Mouse (Mus musculus) CH12.LX (cell line): ENCODE measurements around the gene Nwd1. TPM values are rescaled to one million over a fixed set of nuclear protein-coding genes. Genes with fewer than 3 reads are reported as not detected.

ENCODE experiments used
- DNase-seq: peaks from one replicate; pipeline ENCODE4 v3.0.0-alpha.2; 2013; ENCODE audit errors: extremely low read depth
- H3K27ac ChIP-seq: 2 replicates; pipeline ENCODE4 v1.5.1; 2012; ENCODE audit warnings: low read depth, mild to moderate bottlenecking, control low read depth, moderate library complexity; ENCODE audit not compliant: insufficient read depth
- H3K27me3 ChIP-seq: replicated peaks from 2 replicates; pipeline ENCODE3; 2012; ENCODE audit warnings: inconsistent platforms
- H3K36me3 ChIP-seq, 2 experiments: replicated peaks in 1 of 2; 2 replicates each; pipeline versions ENCODE3 to v1.6.1; 2012; ENCODE audit warnings: inconsistent platforms in 1 of 2, low read length in 1 of 2, mild to moderate bottlenecking in 1 of 2, mixed read lengths in 1 of 2, moderate library complexity in 1 of 2; ENCODE audit not compliant: control insufficient read depth in 1 of 2, insufficient read depth in 1 of 2
- H3K4me1 ChIP-seq, 2 experiments: 2 replicates each; pipeline ENCODE4 v1.6.1; 2012; ENCODE audit warnings: inconsistent platforms in 1 of 2, moderate library complexity in 1 of 2; ENCODE audit not compliant: insufficient read depth in 2 of 2, control insufficient read depth in 1 of 2
- H3K4me2 ChIP-seq: 2 replicates; pipeline ENCODE4 v1.6.1; 2012; ENCODE audit warnings: low read depth, mild to moderate bottlenecking, control low read depth; ENCODE audit not compliant: poor library complexity, insufficient read depth, severe bottlenecking
- H3K4me3 ChIP-seq, 3 experiments: fragments of 150-350 bp in 1 of 3; sonication (generic) in 1 of 3; replicated peaks in 1 of 3; 2 replicates each; pipeline versions ENCODE3 to v1.5.1; 2011 to 2012; ENCODE audit warnings: low read depth in 2 of 3, low read length in 2 of 3, mild to moderate bottlenecking in 2 of 3, moderate library complexity in 2 of 3, control low read depth in 1 of 3, improper control_type of control experiment in 1 of 3, inconsistent platforms in 1 of 3, mixed read lengths in 1 of 3; ENCODE audit not compliant: poor library complexity in 1 of 3
- H3K79me2 ChIP-seq: replicated peaks from 2 replicates; pipeline ENCODE4 v1.6.1; 2012; ENCODE audit warnings: mild to moderate bottlenecking, moderate library complexity; ENCODE audit not compliant: control insufficient read depth, poor library complexity, insufficient read depth, severe bottlenecking; ENCODE audit errors: extremely low read depth
- H3K9ac ChIP-seq: 2 replicates; pipeline ENCODE4 v1.6.1; 2012; ENCODE audit warnings: low read depth, mild to moderate bottlenecking, control low read depth, moderate library complexity; ENCODE audit not compliant: insufficient read depth
- H3K9me3 ChIP-seq: replicated peaks from 2 replicates; pipeline ENCODE3; 2012; ENCODE audit warnings: low read length, inconsistent platforms, mixed read lengths
- BHLHE40 ChIP-seq: IDR thresholded peaks from 2 replicates; pipeline ENCODE4 v1.6.1; 2011; ENCODE audit warnings: mild to moderate bottlenecking, low read depth, low read length, improper control_type of control experiment
- CHD1 ChIP-seq: IDR thresholded peaks from 2 replicates; pipeline ENCODE4 v1.6.1; 2012; ENCODE audit warnings: low read depth, low read length, improper control_type of control experiment, inconsistent platforms
- CHD2 ChIP-seq: IDR thresholded peaks from 2 replicates; pipeline ENCODE4 v1.6.1; 2011; ENCODE audit warnings: low read length, improper control_type of control experiment
- CTCF ChIP-seq, 2 experiments: IDR thresholded peaks in 1 of 2; conservative IDR thresholded peaks in 1 of 2; 2 replicates each; pipeline ENCODE4 v1.5.1; 2011 to 2012; ENCODE audit warnings: low read depth in 2 of 2, low read length in 2 of 2, improper control_type of control experiment in 1 of 2, inconsistent platforms in 1 of 2, mild to moderate bottlenecking in 1 of 2, moderate library complexity in 1 of 2
- ETS1 ChIP-seq: conservative IDR thresholded peaks from 2 replicates; pipeline ENCODE4 v1.6.1; 2012; ENCODE audit warnings: low read depth, mild to moderate bottlenecking, inconsistent platforms, low read length, improper control_type of control experiment, moderate library complexity
- GABPA ChIP-seq: IDR thresholded peaks from 2 replicates; pipeline ENCODE4 v1.6.1; 2012; ENCODE audit warnings: low read depth, low read length, improper control_type of control experiment, inconsistent platforms; ENCODE audit not compliant: insufficient replicate concordance
- HCFC1 ChIP-seq: IDR thresholded peaks from 2 replicates; pipeline ENCODE4 v1.6.1; 2012; ENCODE audit warnings: low read depth, mild to moderate bottlenecking, inconsistent platforms, low read length, improper control_type of control experiment
- IRF4 ChIP-seq: IDR thresholded peaks from 2 replicates; pipeline ENCODE4 v1.6.1; 2014; ENCODE audit warnings: low read depth, mild to moderate bottlenecking, inconsistent platforms, low read length, improper control_type of control experiment
- JUND ChIP-seq: conservative IDR thresholded peaks from 2 replicates; pipeline ENCODE4 v1.6.1; 2011; ENCODE audit warnings: low read depth, low read length, improper control_type of control experiment
- KAT2A ChIP-seq: IDR thresholded peaks from 2 replicates; pipeline ENCODE4 v1.6.1; 2012; ENCODE audit warnings: low read length, improper control_type of control experiment, inconsistent platforms; ENCODE audit not compliant: insufficient replicate concordance
- MAZ ChIP-seq: IDR thresholded peaks from 2 replicates; pipeline ENCODE4 v1.6.1; 2012; ENCODE audit warnings: low read depth, mild to moderate bottlenecking, inconsistent platforms, low read length, improper control_type of control experiment, moderate library complexity
- MEF2A ChIP-seq: IDR thresholded peaks from 2 replicates; pipeline ENCODE4 v1.6.1; 2014; ENCODE audit warnings: low read depth, mild to moderate bottlenecking, inconsistent platforms, low read length, improper control_type of control experiment, borderline replicate concordance
- MYC ChIP-seq: IDR thresholded peaks from 2 replicates; pipeline ENCODE4 v1.6.1; 2011; ENCODE audit warnings: low read depth, mild to moderate bottlenecking, improper control_type of control experiment, low read length
- NRF1 ChIP-seq: IDR thresholded peaks from 2 replicates; pipeline ENCODE4 v1.6.1; 2014; ENCODE audit warnings: low read depth, mild to moderate bottlenecking, inconsistent platforms, low read length, improper control_type of control experiment, moderate library complexity
- POLR2A ChIP-seq: IDR thresholded peaks from 2 replicates; pipeline ENCODE4 v1.6.1; 2011; ENCODE audit warnings: low read depth, mild to moderate bottlenecking, improper control_type of control experiment, low read length
- SIN3A ChIP-seq: IDR thresholded peaks from 2 replicates; pipeline ENCODE4 v1.6.1; 2012; ENCODE audit warnings: low read length, improper control_type of control experiment, inconsistent platforms
- SMC3 ChIP-seq: IDR thresholded peaks from 2 replicates; pipeline ENCODE4 v1.6.1; 2011; ENCODE audit warnings: low read depth, low read length, improper control_type of control experiment
- TBP ChIP-seq: conservative IDR thresholded peaks from 2 replicates; pipeline ENCODE4 v1.6.1; 2011; ENCODE audit warnings: low read depth, low read length, improper control_type of control experiment
- USF2 ChIP-seq: conservative IDR thresholded peaks from 2 replicates; pipeline ENCODE4 v1.6.1; 2011; ENCODE audit warnings: low read depth, low read length, improper control_type of control experiment
- ZKSCAN1 ChIP-seq: IDR thresholded peaks from 2 replicates; pipeline ENCODE4 v1.6.1; 2012; ENCODE audit warnings: low read depth, inconsistent platforms, low read length, improper control_type of control experiment, borderline replicate concordance
- dilution Hi-C: fragments of 300-500 bp; cut with MboI; formaldehyde crosslinking; loops from 2 replicates; pipeline ENCODE4 v1.14.3; 2020; ENCODE audit warnings: low sequenced_read_pairs; ENCODE audit not compliant: extremely low pct_unique_long_range_greater_than_20kb, extremely low pct_ligation_motif_present
- in situ Hi-C: fragments of 300-500 bp; cut with MboI; formaldehyde crosslinking; loops from 3 replicates; pipeline ENCODE4 v1.14.3; 2019; ENCODE audit warnings: low sequenced_read_pairs, low pct_ligation_motif_present, low pct_unique_long_range_greater_than_20kb, mixed read lengths
- polyA plus RNA-seq: library from polyadenylated mRNA; unstranded; fragments of >175 nt; gene quantifications from 2 replicates; pipeline ENCODE4 v1.2.1, GENCODE M21; 2012; ENCODE audit warnings: low read depth; ENCODE audit not compliant: insufficient read length
- total RNA-seq, 2 experiments: library from RNA; depleted of rRNA; stranded (reverse); fragments of 300-350 nt in 1 of 2; fragments of >200 nt in 1 of 2; gene quantifications; 2 replicates each; pipeline ENCODE4 v1.2.3; 2012 to 2014

Nwd1 gene
- total and polyA plus RNA-seq, 3 experiments, result 0.04 TPM; not detected in 2

- H3K4me1 ChIP-seq, result peaks cover 13 to 14% of the 10 kb centered on the region in 2 experiments; a peak in 3 of 4 replicates
- DNase-seq, result no peak
- no peak overlapping the region for H3K9ac ChIP-seq
- H3K79me2 ChIP-seq, result no peaks in the 10 kb centered on the region
- no peaks in the 10 kb centered on the region for H3K36me3 ChIP-seq
- no peak overlapping the region for H3K27ac ChIP-seq
- peak overlapping the region; percentile 52; the same call in 1 of the 2 replicates for H3K4me2 ChIP-seq
- dilution Hi-C loops, result no loop called here
- no peaks in the 10 kb centered on the region for H3K9me3 ChIP-seq
- H3K27me3 ChIP-seq, result peaks cover 5% of the 10 kb centered on the region
- no peak overlapping the region for H3K4me3 ChIP-seq
- TF ChIP-seq POLR2A, result no peak
- TF ChIP-seq SMC3, result no peak
- TF ChIP-seq MAZ, result no peak
- no peak for TF ChIP-seq BHLHE40
- no peak for TF ChIP-seq IRF4
- TF ChIP-seq CTCF (conservative IDR thresholded peaks at IDR 0.05 in 1 of 2, IDR thresholded peaks at IDR 0.05 in 1 of 2; ENCODE audit: low read depth in 2 of 2, low read length in 2 of 2), result no peak
- no peak for TF ChIP-seq ZKSCAN1
- no peak for TF ChIP-seq ETS1
- TF ChIP-seq HCFC1, result no peak
- no peak for TF ChIP-seq NRF1
- no peak for TF ChIP-seq CHD2
- no peak for TF ChIP-seq KAT2A
- no peak for TF ChIP-seq GABPA
- TF ChIP-seq JUND, result no peak
- TF ChIP-seq MEF2A, result no peak
- TF ChIP-seq USF2, result no peak
- in situ Hi-C loops, result no loop called here
These were observed 9.0 kb downstream of the Nwd1 start for GRCm38 (mm10) chr8:72655522-72655912.

DNA sequence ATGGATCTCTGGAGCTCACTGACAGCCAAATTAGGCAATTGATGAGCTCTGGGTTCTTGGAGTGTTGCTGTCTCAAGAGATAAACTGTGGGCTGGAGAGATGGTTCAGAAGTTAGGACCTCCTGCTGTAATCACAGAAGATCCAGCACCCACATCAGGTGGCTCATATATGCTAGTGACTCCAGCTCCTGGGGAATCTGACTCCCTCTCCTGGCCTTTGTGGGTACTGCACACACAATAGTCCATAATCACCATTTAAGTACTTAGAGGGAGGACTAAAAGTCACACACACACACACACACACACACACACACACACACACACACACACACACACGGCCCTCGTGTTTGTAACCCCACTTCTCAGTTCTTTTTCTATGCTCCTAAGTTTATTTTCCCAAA lies 13.5 kb downstream of the Nwd1 start:
- H3K9me3 ChIP-seq, result no peaks in the 10 kb centered on the region
- no peak for DNase-seq
- no peaks in the 10 kb centered on the region for H3K36me3 ChIP-seq
- H3K79me2 ChIP-seq, result no peaks in the 10 kb centered on the region
- H3K9ac ChIP-seq, result no peak overlapping the region
- no peak overlapping the region for H3K4me2 ChIP-seq
- no peak overlapping the region for H3K27ac ChIP-seq
- H3K27me3 ChIP-seq, result peaks cover 12% of the 10 kb centered on the region
- no peak overlapping the region for H3K4me3 ChIP-seq
- TF ChIP-seq CHD1 (no peak), TBP (no peak), SIN3A (no peak), KAT2A (no peak), POLR2A (no peak), BHLHE40 (no peak), USF2 (no peak), MYC (no peak), CTCF (conservative IDR thresholded peaks at IDR 0.05 in 1 of 2, IDR thresholded peaks at IDR 0.05 in 1 of 2; ENCODE audit: low read depth in 2 of 2, low read length in 2 of 2) (peak in 1 of 2 experiments; percentile 25; a peak in 1 of 4 replicates)
- peaks cover 9 to 10% of the 10 kb centered on the region in 2 experiments; a peak in 3 of 4 replicates for H3K4me1 ChIP-seq
- in situ Hi-C loops, result no loop called here
- dilution Hi-C loops, result no loop called here
